Mouse (Mus musculus) CH12.LX (cell line): ENCODE data around the gene Tspan3.

Source experiments
- CTCF ChIP-seq, 2 experiments: IDR thresholded peaks in 1 of 2; conservative IDR thresholded peaks in 1 of 2; 2 replicates each; pipeline ENCODE4 v1.5.1; 2011 to 2012; ENCODE audit warnings: low read depth in 2 of 2, low read length in 2 of 2, improper control_type of control experiment in 1 of 2, inconsistent platforms in 1 of 2, mild to moderate bottlenecking in 1 of 2, moderate library complexity in 1 of 2
- EP300 ChIP-seq: IDR thresholded peaks from 2 replicates; pipeline ENCODE4 v1.6.1; 2011; ENCODE audit warnings: low read length, improper control_type of control experiment
- GABPA ChIP-seq: IDR thresholded peaks from 2 replicates; pipeline ENCODE4 v1.6.1; 2012; ENCODE audit warnings: low read depth, low read length, improper control_type of control experiment, inconsistent platforms; ENCODE audit not compliant: insufficient replicate concordance
- JUND ChIP-seq: conservative IDR thresholded peaks from 2 replicates; pipeline ENCODE4 v1.6.1; 2011; ENCODE audit warnings: low read depth, low read length, improper control_type of control experiment
- MAFK ChIP-seq: IDR thresholded peaks from 2 replicates; pipeline ENCODE4 v1.6.1; 2011; ENCODE audit warnings: low read length, improper control_type of control experiment; ENCODE audit not compliant: insufficient replicate concordance
- POLR2A ChIP-seq: IDR thresholded peaks from 2 replicates; pipeline ENCODE4 v1.6.1; 2011; ENCODE audit warnings: low read depth, mild to moderate bottlenecking, improper control_type of control experiment, low read length
- POLR2AphosphoS2 ChIP-seq: IDR thresholded peaks from 2 replicates; pipeline ENCODE4 v1.6.1; 2011; ENCODE audit warnings: low read depth, low read length, improper control_type of control experiment
- SIN3A ChIP-seq: IDR thresholded peaks from 2 replicates; pipeline ENCODE4 v1.6.1; 2012; ENCODE audit warnings: low read length, improper control_type of control experiment, inconsistent platforms
- SMC3 ChIP-seq: IDR thresholded peaks from 2 replicates; pipeline ENCODE4 v1.6.1; 2011; ENCODE audit warnings: low read depth, low read length, improper control_type of control experiment
- TCF12 ChIP-seq: IDR thresholded peaks from 2 replicates; pipeline ENCODE4 v1.6.1; 2014; ENCODE audit warnings: low read depth, mild to moderate bottlenecking, inconsistent platforms, low read length, improper control_type of control experiment
- ZC3H11A ChIP-seq: IDR thresholded peaks from 2 replicates; pipeline ENCODE4 v1.6.1; 2012; ENCODE audit warnings: low read depth, mild to moderate bottlenecking, inconsistent platforms, low read length, improper control_type of control experiment
- ZNF384 ChIP-seq: IDR thresholded peaks from 2 replicates; pipeline ENCODE4 v1.6.1; 2012; ENCODE audit warnings: low read depth, low read length, improper control_type of control experiment, inconsistent platforms

DNA sequence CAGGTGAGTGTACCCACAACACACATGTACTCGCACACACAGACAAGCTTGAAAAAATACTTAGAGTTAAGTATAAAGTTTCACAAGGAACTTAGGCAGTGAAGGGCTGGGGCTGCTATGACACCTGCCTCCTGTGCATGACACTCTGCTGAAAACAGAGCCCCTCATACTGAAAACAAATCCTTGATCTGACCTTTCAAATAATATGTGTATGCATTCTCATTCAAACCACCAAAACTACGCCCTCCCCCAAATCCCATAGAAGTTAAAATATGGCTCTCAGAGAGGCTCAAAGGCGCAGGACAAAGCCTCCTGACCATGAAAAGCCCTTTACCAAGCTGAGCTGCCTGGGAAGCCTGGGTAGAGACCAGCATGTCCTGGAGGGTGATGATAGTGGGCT, 10.0 kb upstream of the Tspan3 start:
- TF ChIP-seq POLR2A, result no peak
- TF ChIP-seq CTCF (conservative IDR thresholded peaks at IDR 0.05 in 1 of 2, IDR thresholded peaks at IDR 0.05 in 1 of 2; ENCODE audit: low read depth in 2 of 2, low read length in 2 of 2), result no peak
- TF ChIP-seq MAFK, result no peak
- no peak for TF ChIP-seq SMC3
- no peak for TF ChIP-seq ZNF384
- no peak for TF ChIP-seq TCF12
- TF ChIP-seq SIN3A, result no peak
- TF ChIP-seq EP300, result no peak
- no peak for TF ChIP-seq JUND
- TF ChIP-seq ZC3H11A, result no peak
- no peak for TF ChIP-seq POLR2AphosphoS2
- no peak for TF ChIP-seq GABPA
